Mouse (Mus musculus) embryonic facial prominence, embryonic 12.5 days (tissue): ENCODE data around the gene Scn1a. TPM values are rescaled to one million over a fixed set of nuclear protein-coding genes. Genes with fewer than 3 reads are reported as not detected.

Experiments used
- ATAC-seq: fragments of 200-750 bp; cut with Nextera tagmentation; 2 replicates; pipeline ENCODE4 v1.8.0; 2017; ENCODE audit not compliant: insufficient number of reproducible peaks, insufficient read depth, low FRiP score, low TSS enrichment
- H3K27ac ChIP-seq: fragments of 300-500 bp; sonication (generic); 2 replicates; pipeline ENCODE4 v1.5.1; 2016; ENCODE audit warnings: mild to moderate bottlenecking
- H3K27me3 ChIP-seq: fragments of 300-500 bp; sonication (generic); 2 replicates; pipeline ENCODE4 v1.6.1; 2016; ENCODE audit warnings: mild to moderate bottlenecking, moderate library complexity
- H3K36me3 ChIP-seq: fragments of 300-500 bp; sonication (generic); 2 replicates; pipeline ENCODE4 v1.6.1; 2016; ENCODE audit warnings: mild to moderate bottlenecking
- H3K4me1 ChIP-seq: fragments of 300-500 bp; sonication (generic); 2 replicates; pipeline ENCODE4 v1.6.1; 2016
- H3K4me2 ChIP-seq: fragments of 300-500 bp; sonication (generic); replicated peaks from 2 replicates; pipeline ENCODE4 v1.6.1; 2016; ENCODE audit warnings: mild to moderate bottlenecking, moderate library complexity
- H3K4me3 ChIP-seq: fragments of 300-500 bp; sonication (generic); 2 replicates; pipeline ENCODE4 v1.5.1; 2016; ENCODE audit warnings: mild to moderate bottlenecking
- H3K9ac ChIP-seq: fragments of 300-500 bp; sonication (generic); 2 replicates; pipeline ENCODE4 v1.6.1; 2016; ENCODE audit warnings: mild to moderate bottlenecking, moderate library complexity
- H3K9me3 ChIP-seq: fragments of 300-500 bp; sonication (generic); 2 replicates; pipeline ENCODE4 v1.6.1; 2016; ENCODE audit warnings: mild to moderate bottlenecking, moderate library complexity
- WGBS: fragments of 180-500 bp; shearing (Covaris S2); methylation state at CpG from one replicate; pipeline ENCODE4 v1.1.7; 2016; 5-methylcytosine and 5-hydroxymethylcytosine counted together
- polyA plus RNA-seq: library from polyadenylated mRNA; unstranded; fragments of >200 nt; fragmentation: Nextera tagmentation; extraction: Ambion mirVana; gene quantifications from 2 replicates; pipeline ENCODE4 v1.2.1, GENCODE M21; 2016

The Scn1a gene
- 1.4 and 2.1 TPM in 2 replicates for polyA plus RNA-seq

GRCm38 (mm10) chr2:66440711-66441110 lies at the start of gene Scn1a:
TSS of gene Scn1a (minus strand) at chr2:66440840.
- 0 out of 2 replicates have a peak, but pooled peaks cover 2% of the 10 kb centered on the region for H3K4me1 ChIP-seq
- peak within 1 kb of the TSS; percentile 27 for H3K4me3 ChIP-seq
- ATAC-seq: no peak
- H3K9ac ChIP-seq: no peak within 1 kb of the TSS
- H3K9me3 ChIP-seq: no peaks in the 10 kb centered on the region
- 14% methylated on average over 7 of the region's 7 CpGs for WGBS
- H3K36me3 ChIP-seq: no peaks in the 10 kb centered on the region
- no peak within 1 kb of the TSS for H3K27ac ChIP-seq
- peak within 1 kb of the TSS; percentile 57 for H3K4me2 ChIP-seq
- H3K27me3 ChIP-seq: 0 out of 2 replicates have a peak, but pooled peaks cover 3% of the 10 kb centered on the region

GRCm38 (mm10) chr2:66478395-66478794 lies 37.8 kb upstream of the Scn1a start:
- Histone ChIP-seq H3K4me1 (no peaks in the 10 kb centered on the region), H3K9me3 (no peaks in the 10 kb centered on the region), H3K27me3 (no peaks in the 10 kb centered on the region), H3K27ac (no peak overlapping the region), H3K4me2 (no peak overlapping the region), H3K9ac (no peak overlapping the region), H3K4me3 (no peak overlapping the region), H3K36me3 (no peaks in the 10 kb centered on the region)
- ATAC-seq: no peak
- WGBS: 75% methylated on average over 2 of the region's 2 CpGs

- ATAC-seq: no peak
- H3K27ac ChIP-seq: no peak overlapping the region
- no peak overlapping the region for H3K4me3 ChIP-seq
- no peaks in the 10 kb centered on the region for H3K36me3 ChIP-seq
- H3K4me2 ChIP-seq: no peak overlapping the region
- H3K27me3 ChIP-seq: no peaks in the 10 kb centered on the region
- no peak overlapping the region for H3K9ac ChIP-seq
- H3K9me3 ChIP-seq: no peaks in the 10 kb centered on the region
- no peaks in the 10 kb centered on the region for H3K4me1 ChIP-seq
- WGBS: 50% methylated on average over 3 of the region's 3 CpGs
These were observed 32.7 kb upstream of the Scn1a start for GRCm38 (mm10) chr2:66473181-66473822.

- H3K27me3 ChIP-seq: no peaks in the 10 kb centered on the region
These were observed 24.8 kb upstream of the Scn1a start for GRCm38 (mm10) chr2:66465484-66465883.

GRCm38 (mm10) chr2:66464874-66465458 lies 24.3 kb upstream of the Scn1a start:
- 82% methylated on average over 2 of the region's 2 CpGs for WGBS
- Histone ChIP-seq H3K4me3 (no peak overlapping the region), H3K4me1 (no peaks in the 10 kb centered on the region), H3K9me3 (no peaks in the 10 kb centered on the region), H3K27me3 (no peaks in the 10 kb centered on the region), H3K9ac (no peak overlapping the region), H3K27ac (no peak overlapping the region), H3K4me2 (no peak overlapping the region), H3K36me3 (no peaks in the 10 kb centered on the region)
- ATAC-seq: no peak

More at GRCm38 (mm10) chr2:66465484-66465883, 24.8 kb upstream of the Scn1a start:
- Histone ChIP-seq H3K4me1 (no peaks in the 10 kb centered on the region), H3K9me3 (no peaks in the 10 kb centered on the region), H3K4me2 (no peak overlapping the region), H3K9ac (no peak overlapping the region), H3K4me3 (no peak overlapping the region), H3K27ac (no peak overlapping the region), H3K36me3 (no peaks in the 10 kb centered on the region)
- ATAC-seq: no peak
- 89% methylated on average over 3 of the region's 3 CpGs for WGBS

- WGBS: 95% methylated on average over 6 of the region's 6 CpGs
- Histone ChIP-seq H3K9me3 (no peaks in the 10 kb centered on the region), H3K4me2 (no peak overlapping the region), H3K36me3 (no peaks in the 10 kb centered on the region), H3K27me3 (no peaks in the 10 kb centered on the region), H3K4me3 (no peak overlapping the region), H3K9ac (no peak overlapping the region), H3K4me1 (no peaks in the 10 kb centered on the region), H3K27ac (no peak overlapping the region)
- ATAC-seq: no peak
These were observed 23.3 kb upstream of the Scn1a start for GRCm38 (mm10) chr2:66463916-66464315.

GRCm38 (mm10) chr2:66462458-66462857 lies 21.8 kb upstream of the Scn1a start:
- WGBS: 81% methylated on average over 1 of the region's 1 CpGs
- Histone ChIP-seq H3K9me3 (no peaks in the 10 kb centered on the region), H3K4me2 (no peak overlapping the region)

GRCm38 (mm10) chr2:66439764-66440471 lies 722 bp downstream of the Scn1a start:
- H3K36me3 ChIP-seq: no peaks in the 10 kb centered on the region
- peak overlapping the region; percentile 27 for H3K4me3 ChIP-seq
- WGBS: 7% methylated on average over 21 of the region's 21 CpGs
- 0 out of 2 replicates have a peak, but pooled peaks have one; percentile 56 for ATAC-seq
- 0 out of 2 replicates have a peak, but pooled peaks cover 2% of the 10 kb centered on the region for H3K4me1 ChIP-seq
- no peak overlapping the region for H3K9ac ChIP-seq
- H3K4me2 ChIP-seq: peak overlapping the region; percentile 57
- H3K9me3 ChIP-seq: no peaks in the 10 kb centered on the region
- H3K27me3 ChIP-seq: 0 out of 2 replicates have a peak, but pooled peaks cover 3% of the 10 kb centered on the region
- no peak overlapping the region for H3K27ac ChIP-seq

More at GRCm38 (mm10) chr2:66462458-66462857, 21.8 kb upstream of the Scn1a start:
- Histone ChIP-seq H3K36me3 (no peaks in the 10 kb centered on the region), H3K4me3 (no peak overlapping the region), H3K9ac (no peak overlapping the region), H3K27me3 (no peaks in the 10 kb centered on the region), H3K27ac (no peak overlapping the region), H3K4me1 (no peaks in the 10 kb centered on the region)
- no peak for ATAC-seq

GRCm38 (mm10) chr2:66436286-66436685 lies 4.4 kb downstream of the Scn1a start:
- 16% methylated on average over 3 of the region's 3 CpGs for WGBS

GRCm38 (mm10) chr2:66409740-66410290 lies 30.8 kb downstream of the Scn1a start:
- H3K27ac ChIP-seq: no peak overlapping the region
- H3K4me1 ChIP-seq: peaks cover 7% of the 10 kb centered on the region; the same call in 1 of the 2 replicates
- no peaks in the 10 kb centered on the region for H3K9me3 ChIP-seq
- ATAC-seq: no peak
- no peaks in the 10 kb centered on the region for H3K36me3 ChIP-seq
- no peak overlapping the region for H3K9ac ChIP-seq
- peak overlapping the region; percentile 46 for H3K4me3 ChIP-seq
- peak overlapping the region; percentile 69 for H3K4me2 ChIP-seq
- under 1% methylated on average over 14 of the region's 14 CpGs for WGBS
- peaks cover 13% of the 10 kb centered on the region for H3K27me3 ChIP-seq

More at GRCm38 (mm10) chr2:66436286-66436685, 4.4 kb downstream of the Scn1a start:
- no peak for ATAC-seq
- Histone ChIP-seq H3K9me3 (no peaks in the 10 kb centered on the region), H3K4me3 (no peak overlapping the region), H3K27me3 (0 out of 2 replicates have a peak, but pooled peaks cover 3% of the 10 kb centered on the region), H3K36me3 (no peaks in the 10 kb centered on the region), H3K9ac (no peak overlapping the region), H3K4me2 (no peak overlapping the region), H3K27ac (no peak overlapping the region), H3K4me1 (0 out of 2 replicates have a peak, but pooled peaks cover 2% of the 10 kb centered on the region)

GRCm38 (mm10) chr2:66408899-66409739 lies 31.5 kb downstream of the Scn1a start:
- Histone ChIP-seq H3K4me3 (peak overlapping the region; percentile 46), H3K4me1 (peaks cover 7% of the 10 kb centered on the region; the same call in 1 of the 2 replicates), H3K27me3 (peaks cover 13% of the 10 kb centered on the region), H3K27ac (no peak overlapping the region), H3K36me3 (no peaks in the 10 kb centered on the region), H3K9me3 (no peaks in the 10 kb centered on the region), H3K4me2 (peak overlapping the region; percentile 69), H3K9ac (no peak overlapping the region)
- 10% methylated on average over 12 of the region's 12 CpGs for WGBS
- 0 out of 2 replicates have a peak, but pooled peaks have one; percentile 74 for ATAC-seq
